Mouse (Mus musculus) ES-E14 (cell line): ENCODE data around the gene Bmp15. TPM values are rescaled to one million over a fixed set of nuclear protein-coding genes. Genes with fewer than 3 reads are reported as not detected.

Source experiments
- DNase-seq: peaks from one replicate; pipeline ENCODE4 v3.0.0-alpha.2; 2013; ENCODE audit warnings: low read depth, low spot score
- H3K27ac ChIP-seq: 2 replicates; pipeline ENCODE4 v1.5.1; 2012; ENCODE audit warnings: low read depth, mild to moderate bottlenecking, low read length, moderate library complexity, mixed read lengths; ENCODE audit not compliant: poor library complexity, insufficient read depth, severe bottlenecking
- H3K36me3 ChIP-seq: 2 replicates; pipeline ENCODE4 v1.6.1; 2012; ENCODE audit warnings: mild to moderate bottlenecking, low read length, moderate library complexity, mixed read lengths; ENCODE audit not compliant: control insufficient read depth, poor library complexity, insufficient read depth, severe bottlenecking
- H3K4me1 ChIP-seq, 2 experiments: fragments of 150-350 bp in 1 of 2; sonication (generic) in 1 of 2; 2 replicates each; pipeline ENCODE4 v1.6.1; 2012; ENCODE audit warnings: low read length in 2 of 2, mild to moderate bottlenecking in 1 of 2, mixed read lengths in 1 of 2; ENCODE audit not compliant: control insufficient read depth in 2 of 2, insufficient read depth in 2 of 2, poor library complexity in 1 of 2
- H3K4me3 ChIP-seq, 2 experiments: fragments of 150-350 bp in 1 of 2; sonication (generic) in 1 of 2; 2 replicates each; pipeline ENCODE4 v1.5.1; 2012; ENCODE audit warnings: low read length in 2 of 2, low read depth in 1 of 2, mild to moderate bottlenecking in 1 of 2, mixed read lengths in 1 of 2; ENCODE audit not compliant: insufficient read depth in 1 of 2, poor library complexity in 1 of 2, severe bottlenecking in 1 of 2
- H3K9ac ChIP-seq: 2 replicates; pipeline ENCODE4 v1.6.1; 2012; ENCODE audit warnings: low read depth, mild to moderate bottlenecking, low read length, mixed read lengths; ENCODE audit not compliant: poor library complexity, insufficient read depth, severe bottlenecking
- H3K9me3 ChIP-seq: fragments of 150-350 bp; sonication (generic); 2 replicates; pipeline ENCODE4 v1.6.1; 2012; ENCODE audit warnings: low read depth, mild to moderate bottlenecking, low read length; ENCODE audit not compliant: control insufficient read depth, insufficient read depth
- CHD2 ChIP-seq: IDR thresholded peaks from 2 replicates; pipeline ENCODE4 v1.6.1; 2014; ENCODE audit warnings: mild to moderate bottlenecking, low read depth, low read length, inconsistent platforms
- HCFC1 ChIP-seq: IDR thresholded peaks from 2 replicates; pipeline ENCODE4 v1.6.1; 2012; ENCODE audit warnings: low read length, inconsistent platforms, borderline replicate concordance; ENCODE audit not compliant: insufficient read depth
- MAFK ChIP-seq: IDR thresholded peaks from 2 replicates; pipeline ENCODE4 v1.6.1; 2014; ENCODE audit warnings: mild to moderate bottlenecking, low read depth, low read length, inconsistent platforms; ENCODE audit not compliant: insufficient read depth
- ZC3H11A ChIP-seq: IDR thresholded peaks from 2 replicates; pipeline ENCODE4 v1.6.1; 2012; ENCODE audit warnings: low read depth, mild to moderate bottlenecking, inconsistent platforms, low read length, borderline replicate concordance
- ZNF384 ChIP-seq: IDR thresholded peaks from 2 replicates; pipeline ENCODE4 v1.6.1; 2012; ENCODE audit warnings: low read depth, low read length, inconsistent platforms
- in situ Hi-C, 2 experiments: fragments of 600-800 bp; cut with MboI; formaldehyde crosslinking; loops; one replicate each; pipeline ENCODE4 v1.15.1; 2025; ENCODE audit warnings: low sequenced_read_pairs in 2 of 2, inconsistent platforms in 1 of 2; ENCODE audit not compliant: unreplicated experiment in 2 of 2
- total RNA-seq: library from RNA; depleted of rRNA; stranded (reverse); fragments of 300-350 nt; gene quantifications from 2 replicates; pipeline ENCODE4 v1.2.3, GENCODE M21; 2012; rRNA removed

The Bmp15 gene
- total RNA-seq, 1 experiment = 0.31 TPM

GRCm38 (mm10) chrX:6345273-6345959 lies 24.9 kb upstream of the Bmp15 start:
- in situ Hi-C loops = no loop called here
- no peak for DNase-seq
- no peaks in the 10 kb centered on the region for H3K9me3 ChIP-seq
- H3K36me3 ChIP-seq = no peaks in the 10 kb centered on the region
- H3K9ac ChIP-seq = no peak overlapping the region
- no peak overlapping the region for H3K4me3 ChIP-seq
- no peak for TF ChIP-seq MAFK
- no peak for TF ChIP-seq ZC3H11A
- no peak for TF ChIP-seq CHD2
- TF ChIP-seq HCFC1 = no peak
- no peak for TF ChIP-seq ZNF384
- H3K27ac ChIP-seq = no peak overlapping the region
- H3K4me1 ChIP-seq = no peaks in the 10 kb centered on the region

- Histone ChIP-seq H3K4me1 (no peaks in the 10 kb centered on the region), H3K36me3 (no peaks in the 10 kb centered on the region), H3K4me3 (no peak overlapping the region), H3K9ac (no peak overlapping the region), H3K9me3 (no peaks in the 10 kb centered on the region), H3K27ac (no peak overlapping the region)
- no peak for DNase-seq
- TF ChIP-seq ZNF384 = no peak
- TF ChIP-seq ZC3H11A = no peak
- no peak for TF ChIP-seq MAFK
- no peak for TF ChIP-seq CHD2
- no peak for TF ChIP-seq HCFC1
- in situ Hi-C loops = no loop called here
These were observed 3.5 kb upstream of the Bmp15 start for GRCm38 (mm10) chrX:6324056-6324455.

- no peak overlapping the region for H3K27ac ChIP-seq
- H3K4me3 ChIP-seq = no peak overlapping the region
- in situ Hi-C loops = no loop called here
- H3K9ac ChIP-seq = no peak overlapping the region
- no peak for DNase-seq
- no peak for TF ChIP-seq MAFK
- no peak for TF ChIP-seq ZNF384
- TF ChIP-seq CHD2 = no peak
- no peak for TF ChIP-seq HCFC1
- no peak for TF ChIP-seq ZC3H11A
- H3K9me3 ChIP-seq = no peaks in the 10 kb centered on the region
- no peaks in the 10 kb centered on the region for H3K36me3 ChIP-seq
- no peaks in the 10 kb centered on the region for H3K4me1 ChIP-seq
These were observed 2.8 kb downstream of the Bmp15 start for GRCm38 (mm10) chrX:6317747-6318146.

Other genes with a start within 250 kb of the Bmp15 start
- 2.3 and 5.2 TPM in 2 replicates for gene AU022751, start 237.3 kb downstream of the Bmp15 start, total RNA-seq
- 1.6 and 2.8 TPM in 2 replicates for gene Nudt10, start 147.7 kb downstream of the Bmp15 start, total RNA-seq
- gene Shroom4, start 79.1 kb upstream of the Bmp15 start, total RNA-seq = 8.0 and 12.7 TPM in 2 replicates